Mouse (Mus musculus) lung, adult 2 months (tissue): ENCODE results near the gene Lpar3.

ENCODE experiments used
- CTCF ChIP-seq: fragments of 200-500 bp; IDR thresholded peaks from 2 replicates; pipeline ENCODE4 v1.5.1; 2011; ENCODE audit warnings: mild to moderate bottlenecking, low read length, control low read depth; ENCODE audit not compliant: insufficient read depth
- POLR2A ChIP-seq: fragments of 200-500 bp; IDR thresholded peaks from 2 replicates; pipeline ENCODE4 v1.6.1; 2011; ENCODE audit warnings: low read depth, mild to moderate bottlenecking, control low read depth, low read length, borderline replicate concordance; ENCODE audit errors: extremely low read depth

DNA sequence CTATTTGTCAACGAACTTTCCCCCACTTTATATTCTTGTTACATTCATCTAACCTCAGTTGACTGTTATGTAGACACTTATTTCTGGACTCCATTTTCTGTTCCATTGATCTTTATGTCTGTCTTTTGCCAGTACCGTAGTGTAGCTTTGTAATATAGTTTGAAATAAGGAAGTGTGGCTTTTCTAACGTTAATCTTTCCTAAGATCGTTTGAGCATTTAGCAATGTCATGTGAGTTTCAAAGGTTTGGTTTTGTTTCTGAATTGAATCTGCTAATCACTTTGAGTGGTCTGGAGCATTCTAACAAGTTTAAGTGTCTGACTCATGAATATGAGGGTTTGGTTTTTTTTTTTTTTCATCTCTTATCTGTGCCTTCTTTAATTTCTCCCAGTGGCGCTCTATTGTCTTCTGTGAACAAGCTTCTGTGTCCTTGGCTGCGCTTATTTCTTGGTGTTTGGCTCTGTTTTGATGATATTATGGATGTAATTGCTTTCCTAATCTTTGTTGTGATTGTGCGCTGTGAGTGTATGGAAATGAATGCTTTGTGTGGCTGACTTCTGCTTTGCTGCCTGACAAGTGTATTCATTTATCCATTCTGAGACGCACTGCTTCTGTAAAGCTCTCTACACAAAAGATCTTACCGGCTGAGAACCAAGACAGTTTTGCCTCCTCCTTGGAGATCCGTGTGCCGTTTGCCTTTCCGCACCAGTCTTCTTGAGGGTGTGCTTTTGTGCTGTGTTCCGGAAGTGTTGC, 8.0 kb downstream of the Lpar3 start:
- TF ChIP-seq CTCF (no peak), POLR2A (no peak)
